Mouse (Mus musculus) stomach, embryonic 16.5 days (tissue): Measurements from ENCODE around the gene Jhy. TPM values are rescaled to one million over a fixed set of nuclear protein-coding genes. Genes with fewer than 3 reads are reported as not detected.

ENCODE experiments used
- ATAC-seq: fragments of 200-750 bp; cut with Nextera tagmentation; 2 replicates; pipeline ENCODE4 v1.8.0; 2017; ENCODE audit warnings: moderate number of reproducible peaks, moderate TSS enrichment; ENCODE audit not compliant: insufficient read depth, low FRiP score
- H3K27ac ChIP-seq: fragments of 300-500 bp; sonication (generic); 2 replicates; pipeline ENCODE4 v1.5.1; 2014; ENCODE audit warnings: low read length
- H3K27me3 ChIP-seq: fragments of 300-500 bp; sonication (generic); 2 replicates; pipeline ENCODE4 v1.6.1; 2014; ENCODE audit warnings: low read length, control low read depth, mixed read lengths; ENCODE audit not compliant: control insufficient read depth, insufficient read depth
- H3K36me3 ChIP-seq: fragments of 300-500 bp; sonication (generic); 2 replicates; pipeline ENCODE4 v1.6.1; 2014; ENCODE audit warnings: low read length; ENCODE audit not compliant: control insufficient read depth, insufficient read depth
- H3K4me1 ChIP-seq: fragments of 300-500 bp; sonication (generic); 2 replicates; pipeline ENCODE4 v1.6.1; 2014; ENCODE audit warnings: low read length, control low read depth, mixed read lengths; ENCODE audit not compliant: control insufficient read depth, insufficient read depth
- H3K4me2 ChIP-seq: fragments of 300-500 bp; sonication (generic); 2 replicates; pipeline ENCODE4 v1.6.1; 2014; ENCODE audit warnings: low read depth, low read length, mixed read lengths
- H3K4me3 ChIP-seq: fragments of 300-500 bp; sonication (generic); replicated peaks from 2 replicates; pipeline ENCODE4 v1.5.1; 2014; ENCODE audit warnings: mild to moderate bottlenecking, low read length
- H3K9ac ChIP-seq: fragments of 300-500 bp; sonication (generic); 2 replicates; pipeline ENCODE4 v1.6.1; 2014; ENCODE audit warnings: low read length
- H3K9me3 ChIP-seq: fragments of 300-500 bp; sonication (generic); replicated peaks from 2 replicates; pipeline ENCODE4 v1.6.1; 2016; ENCODE audit warnings: low read length, control low read depth; ENCODE audit not compliant: control insufficient read depth
- WGBS: fragments of 180-500 bp; shearing (Covaris S2); extraction: QIAGEN DNeasy Blood & Tissue Kit; methylation state at CpG from one replicate; pipeline ENCODE4 v1.1.7; 2014; 5-methylcytosine and 5-hydroxymethylcytosine counted together
- polyA plus RNA-seq: library from polyadenylated mRNA; unstranded; fragments of >200 nt; fragmentation: Nextera tagmentation; extraction: Ambion mirVana; gene quantifications from 2 replicates; pipeline ENCODE4 v1.2.1, GENCODE M21; 2015

Jhy gene
- polyA plus RNA-seq, 1 experiment from 2014 or later: not detected

GRCm38 (mm10) chr9:40889389-40889788 lies 74.5 kb downstream of the Jhy start:
- Histone ChIP-seq H3K9me3 (no peaks in the 10 kb centered on the region), H3K27me3 (no peaks in the 10 kb centered on the region; the same call in 1 of the 2 replicates), H3K4me3 (no peak overlapping the region), H3K36me3 (no peaks in the 10 kb centered on the region), H3K4me1 (no peaks in the 10 kb centered on the region), H3K27ac (no peak overlapping the region), H3K9ac (no peak overlapping the region), H3K4me2 (no peak overlapping the region)
- no peak for ATAC-seq
- 47% methylated on average over 12 of the region's 12 CpGs for WGBS

GRCm38 (mm10) chr9:40885669-40886068 lies 78.2 kb downstream of the Jhy start:
- no peaks in the 10 kb centered on the region for H3K4me1 ChIP-seq
- no peak overlapping the region for H3K27ac ChIP-seq
- H3K4me3 ChIP-seq: no peak overlapping the region
- H3K27me3 ChIP-seq: peaks cover 10% of the 10 kb centered on the region
- H3K9me3 ChIP-seq: no peaks in the 10 kb centered on the region
- no peak for ATAC-seq
- WGBS: 53% methylated on average over 10 of the region's 10 CpGs
- H3K9ac ChIP-seq: no peak overlapping the region
- no peak overlapping the region for H3K4me2 ChIP-seq
- no peaks in the 10 kb centered on the region for H3K36me3 ChIP-seq

GRCm38 (mm10) chr9:40878998-40879397 lies 84.9 kb downstream of the Jhy start:
- Histone ChIP-seq H3K4me2 (no peak overlapping the region), H3K27ac (no peak overlapping the region), H3K27me3 (peaks cover 73% of the 10 kb centered on the region), H3K9ac (no peak overlapping the region), H3K4me1 (0 out of 2 replicates have a peak, but pooled peaks cover 5% of the 10 kb centered on the region), H3K36me3 (no peaks in the 10 kb centered on the region), H3K9me3 (no peaks in the 10 kb centered on the region), H3K4me3 (no peak overlapping the region)
- 1% methylated on average over 14 of the region's 14 CpGs for WGBS
- no peak for ATAC-seq

GRCm38 (mm10) chr9:40878291-40878945 lies 85.5 kb downstream of the Jhy start:
- Histone ChIP-seq H3K27ac (no peak overlapping the region), H3K4me3 (no peak overlapping the region), H3K4me1 (0 out of 2 replicates have a peak, but pooled peaks cover 5% of the 10 kb centered on the region), H3K4me2 (no peak overlapping the region), H3K27me3 (peaks cover 78% of the 10 kb centered on the region), H3K36me3 (no peaks in the 10 kb centered on the region), H3K9ac (no peak overlapping the region), H3K9me3 (no peaks in the 10 kb centered on the region)
- WGBS: 2% methylated on average over 32 of the region's 32 CpGs
- no peak for ATAC-seq

DNA sequence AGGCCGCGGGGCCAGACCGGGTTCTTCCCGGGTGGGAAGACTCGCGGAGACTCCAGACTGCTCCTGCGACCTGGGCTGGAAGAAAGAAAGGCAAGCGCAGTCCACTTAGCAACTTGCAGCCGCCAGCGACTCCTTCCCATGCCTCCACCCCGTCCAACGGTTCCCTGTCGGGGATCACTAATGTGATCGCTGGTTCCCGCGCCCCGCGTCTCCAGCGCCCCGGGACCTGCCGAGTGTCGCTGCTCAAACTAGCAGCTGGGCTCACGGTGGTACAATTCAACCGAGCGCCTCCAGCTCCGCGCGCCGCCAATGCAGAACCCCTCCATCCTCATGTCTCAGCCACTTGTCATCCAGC lies 86.1 kb downstream of the Jhy start:
- H3K27me3 ChIP-seq: peaks cover 80% of the 10 kb centered on the region
- H3K27ac ChIP-seq: no peak overlapping the region
- H3K4me1 ChIP-seq: 0 out of 2 replicates have a peak, but pooled peaks cover 5% of the 10 kb centered on the region
- H3K4me2 ChIP-seq: peak overlapping the region; percentile 43
- ATAC-seq: no peak
- peak overlapping the region; percentile 31 for H3K4me3 ChIP-seq
- no peak overlapping the region for H3K9ac ChIP-seq
- WGBS: under 1% methylated on average over 29 of the region's 29 CpGs
- no peaks in the 10 kb centered on the region for H3K36me3 ChIP-seq
- no peaks in the 10 kb centered on the region for H3K9me3 ChIP-seq

DNA sequence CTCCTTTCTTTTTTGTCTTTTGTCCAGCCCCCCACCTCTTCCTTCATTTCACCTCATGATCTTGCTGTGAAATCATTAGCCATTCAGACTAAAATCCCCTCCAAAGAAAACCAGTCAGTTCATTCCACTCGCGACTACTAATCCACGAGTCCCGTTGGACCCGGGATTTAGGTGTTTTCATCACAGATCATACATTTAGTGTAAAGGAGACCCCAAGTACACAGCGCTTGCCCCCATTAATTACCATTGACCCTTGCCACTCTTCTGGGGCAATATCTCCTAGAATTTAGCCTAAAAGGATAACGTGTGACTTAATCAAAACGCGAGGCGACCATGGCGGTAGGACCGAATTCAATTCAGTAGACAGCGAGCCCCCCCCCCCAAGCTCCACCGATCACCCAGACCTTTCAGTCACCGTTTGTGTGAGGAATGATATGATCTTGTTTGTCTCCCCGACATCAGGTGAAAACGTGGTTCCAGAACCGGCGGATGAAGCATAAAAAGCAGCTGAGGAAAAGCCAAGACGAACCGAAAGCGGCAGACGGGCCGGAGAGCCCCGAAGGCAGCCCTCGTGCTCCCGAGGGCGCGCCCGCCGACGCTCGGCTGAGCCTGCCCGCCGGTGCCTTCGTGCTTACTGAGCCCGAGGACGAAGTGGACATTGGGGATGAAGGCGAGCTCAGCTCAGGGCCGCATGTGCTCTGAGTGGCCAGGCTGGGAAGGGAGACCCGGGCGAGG lies 86.6 kb downstream of the Jhy start:
- Histone ChIP-seq H3K27ac (no peak overlapping the region), H3K9ac (no peak overlapping the region), H3K4me3 (peak overlapping the region; percentile 31), H3K4me1 (0 out of 2 replicates have a peak, but pooled peaks cover 5% of the 10 kb centered on the region), H3K9me3 (no peaks in the 10 kb centered on the region), H3K36me3 (no peaks in the 10 kb centered on the region), H3K4me2 (peak overlapping the region; percentile 43), H3K27me3 (peaks cover 85% of the 10 kb centered on the region)
- WGBS: 2% methylated on average over 42 of the region's 42 CpGs
- ATAC-seq: no peak

DNA sequence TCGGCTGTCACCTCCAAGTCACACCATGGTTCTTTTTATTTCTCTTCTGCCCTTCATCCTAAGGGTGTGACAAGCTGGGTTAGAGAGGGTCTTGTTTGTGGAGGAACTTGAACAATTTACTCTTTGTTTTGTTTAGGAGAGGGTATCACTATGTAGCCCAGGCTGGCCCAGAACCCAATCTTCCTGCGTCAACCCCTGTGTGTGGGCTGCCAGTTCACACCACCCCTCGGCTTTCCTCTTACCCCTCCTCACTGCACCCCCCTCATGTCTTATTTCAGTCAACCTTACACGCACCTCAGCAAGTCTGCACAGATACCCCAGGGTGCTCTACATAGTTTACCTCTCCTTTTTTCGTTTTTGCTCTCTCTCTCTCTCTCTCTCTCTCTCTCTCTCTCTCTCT lies 87.2 kb downstream of the Jhy start:
- no peaks in the 10 kb centered on the region for H3K9me3 ChIP-seq
- peaks cover 91% of the 10 kb centered on the region for H3K27me3 ChIP-seq
- H3K4me3 ChIP-seq: no peak overlapping the region
- ATAC-seq: no peak
- H3K27ac ChIP-seq: no peak overlapping the region
- H3K4me2 ChIP-seq: no peak overlapping the region
- H3K36me3 ChIP-seq: no peaks in the 10 kb centered on the region
- H3K9ac ChIP-seq: no peak overlapping the region
- 8% methylated on average over 5 of the region's 5 CpGs for WGBS
- 0 out of 2 replicates have a peak, but pooled peaks cover 5% of the 10 kb centered on the region for H3K4me1 ChIP-seq

- Histone ChIP-seq H3K4me1 (0 out of 2 replicates have a peak, but pooled peaks cover 5% of the 10 kb centered on the region), H3K4me3 (no peak overlapping the region), H3K27me3 (peaks cover 95% of the 10 kb centered on the region), H3K4me2 (no peak overlapping the region), H3K36me3 (no peaks in the 10 kb centered on the region), H3K27ac (no peak overlapping the region), H3K9ac (no peak overlapping the region), H3K9me3 (no peaks in the 10 kb centered on the region)
- no peak for ATAC-seq
- WGBS: under 1% methylated on average over 29 of the region's 29 CpGs
Observed at GRCm38 (mm10) chr9:40876164-40876563, 87.8 kb downstream of the Jhy start.

DNA sequence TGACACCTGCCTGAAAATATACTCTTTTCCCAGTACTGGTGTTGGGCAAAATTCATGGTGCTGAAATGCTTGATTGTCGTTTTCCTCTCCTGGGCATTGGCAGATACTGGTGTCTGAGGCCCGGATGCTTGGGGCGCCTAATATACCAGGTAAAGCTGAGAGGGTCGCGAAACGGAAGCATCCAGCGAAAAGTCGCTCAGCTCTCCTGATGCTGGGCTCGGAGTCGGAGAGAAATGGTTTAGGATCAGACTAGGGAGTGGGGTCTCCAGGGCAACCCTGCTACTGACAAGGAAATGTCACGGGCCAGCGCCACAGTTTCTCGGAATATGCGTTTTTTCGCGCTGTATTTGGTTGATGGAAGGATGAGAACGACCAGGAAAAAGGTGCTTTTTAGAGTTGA lies 88.5 kb downstream of the Jhy start:
- Histone ChIP-seq H3K27ac (no peak overlapping the region), H3K9me3 (no peaks in the 10 kb centered on the region), H3K36me3 (no peaks in the 10 kb centered on the region), H3K27me3 (peaks cover 93% of the 10 kb centered on the region), H3K4me1 (0 out of 2 replicates have a peak, but pooled peaks cover 5% of the 10 kb centered on the region), H3K4me3 (no peak overlapping the region), H3K9ac (no peak overlapping the region), H3K4me2 (no peak overlapping the region)
- no peak for ATAC-seq
- WGBS: 5% methylated on average over 17 of the region's 17 CpGs
